Mouse (Mus musculus) heart, postnatal 25 days (tissue): ENCODE results near the gene Plekhg5. TPM values are rescaled to one million over a fixed set of nuclear protein-coding genes. Genes with fewer than 3 reads are reported as not detected.
"Not testable (repeated sequence)": the region's sequence is repeated elsewhere in the genome, so short reads cannot be mapped to it uniquely, and the experiment has no call there.

ENCODE experiments used
- DNase-seq: peaks from one replicate; pipeline ENCODE4 v3.0.0; 2022; ENCODE audit warnings: low spot score
- intact Hi-C: fragments of 180-260 bp; cut with DNase I; formaldehyde crosslinking; loops from one replicate; pipeline ENCODE4 v1.15.1; 2025
- total RNA-seq, 2 experiments: library from RNA; stranded (reverse); gene quantifications; 2 replicates each; pipeline ENCODE4 v1.2.3; 2021

The Plekhg5 gene
- total RNA-seq, result 10 to 100 TPM; 18.7 to 18.9 TPM

DNA sequence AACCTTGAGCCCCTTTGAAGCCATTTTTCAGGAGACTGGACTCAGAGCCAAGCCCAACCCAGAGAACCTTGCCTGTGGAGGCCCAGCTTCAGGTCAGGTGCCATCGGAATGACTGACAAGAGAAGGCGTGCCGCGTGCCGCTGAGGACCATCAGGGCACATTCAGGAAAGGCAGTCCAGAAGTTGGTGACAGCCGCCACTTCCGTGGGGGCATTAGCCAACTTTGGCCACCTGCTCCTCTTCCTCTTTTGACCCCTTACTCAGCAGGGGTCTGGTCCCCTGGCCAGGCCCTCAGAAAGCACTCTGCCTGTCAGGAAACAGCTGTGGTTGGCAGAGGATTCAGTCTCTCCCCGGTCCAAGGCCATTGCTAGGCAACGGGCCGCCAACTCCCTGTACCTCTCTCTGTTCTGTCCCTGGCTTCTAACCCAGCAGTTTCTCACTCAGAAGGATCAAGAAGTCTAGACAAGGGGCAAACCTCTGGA is at the start of gene Plekhg5:
Gene Plekhg5 (plus strand): TSS at position 378 of the 481 bp plus-strand sequence.
- peak; percentile 66 for DNase-seq
- intact Hi-C loops, result no loop called here

DNA sequence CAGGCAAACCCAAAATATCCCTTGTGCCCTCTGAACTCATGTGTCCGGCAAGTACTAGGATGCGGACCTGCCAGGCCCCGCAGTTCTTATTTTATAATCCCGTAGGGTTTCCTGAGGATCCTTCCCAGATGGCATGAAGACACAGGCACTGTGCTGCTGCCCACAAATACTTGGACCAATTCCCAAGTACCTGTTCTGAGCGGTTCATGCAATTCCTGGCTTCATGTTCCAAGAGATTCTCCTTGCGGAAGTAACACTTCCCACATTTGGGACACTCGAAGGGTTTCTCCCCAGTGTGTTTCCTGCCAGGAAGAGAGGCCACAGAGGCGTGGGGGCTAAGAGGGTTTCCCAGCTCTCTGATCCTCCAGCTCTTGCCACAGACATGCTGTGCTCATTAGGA is 49.8 kb upstream of the Plekhg5 start:
- no peak for DNase-seq
- intact Hi-C loops, result no loop called here

GRCm38 (mm10) chr4:152024525-152024924 is 47.8 kb upstream of the Plekhg5 start:
- intact Hi-C loops, result no loop called here
- DNase-seq, result no peak

DNA sequence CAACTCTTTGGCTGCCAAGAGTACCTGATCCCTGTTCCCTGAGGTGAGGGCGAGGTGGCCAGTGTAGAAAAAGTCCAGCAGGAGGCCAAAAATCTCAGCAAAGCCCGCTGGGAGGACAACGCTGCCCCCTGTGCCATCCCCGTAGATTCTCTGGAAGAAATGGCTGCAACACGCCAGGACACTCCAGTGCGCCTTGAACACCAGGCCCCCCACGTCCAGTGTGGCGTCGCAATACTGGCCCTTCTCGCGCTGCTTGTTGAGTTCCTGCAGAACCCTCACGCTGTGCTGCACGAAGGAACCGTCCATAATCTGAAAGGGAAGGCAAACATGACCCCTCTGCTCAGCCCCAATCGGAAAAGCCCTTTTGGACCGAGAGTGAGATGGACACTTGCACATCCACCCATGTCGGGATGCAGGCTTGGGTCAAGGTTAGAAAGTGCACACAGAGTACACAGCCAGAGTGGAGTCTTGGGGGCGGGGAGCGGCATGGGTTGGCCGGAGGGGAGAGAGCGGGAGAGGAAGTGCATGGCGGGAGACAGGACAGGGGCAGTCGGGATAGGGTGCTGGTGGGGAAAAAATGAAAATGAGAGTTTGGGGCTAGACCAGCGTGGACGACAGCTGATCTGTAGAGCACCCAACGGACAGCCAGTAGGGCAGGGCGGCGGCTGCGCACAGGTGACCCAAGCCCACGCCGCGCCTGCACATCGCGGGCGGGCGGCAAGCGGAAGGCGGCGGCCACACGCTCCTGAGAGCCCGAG is 45.4 kb upstream of the Plekhg5 start:
- no peak for DNase-seq
- intact Hi-C loops, result loop anchor here (1.0 to 2.0 kb wide), 2 partner anchors 16 to 40 kb away; no protein-coding TSS in a partner anchor

DNA sequence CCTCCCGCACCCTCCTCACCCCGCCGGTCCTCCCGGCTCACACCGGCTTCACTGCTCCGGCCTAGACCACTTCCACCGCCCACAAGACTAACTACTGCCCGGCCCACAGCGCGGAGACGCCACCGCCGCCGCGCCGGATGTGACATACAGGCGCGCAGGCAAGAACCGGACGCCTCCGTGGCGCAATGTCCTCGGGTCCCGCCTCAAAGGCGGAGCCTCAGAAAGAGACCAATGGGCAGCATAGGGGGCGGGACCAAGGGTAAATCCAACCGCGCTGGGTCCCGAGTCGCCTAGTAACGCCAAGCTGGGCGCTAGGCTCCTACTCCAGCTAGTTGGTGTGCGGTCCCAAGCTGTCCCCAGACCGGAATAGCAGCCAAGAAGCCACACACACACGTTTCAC is 44.8 kb upstream of the Plekhg5 start, which contains the start of gene Zbtb48:
Gene Zbtb48 (minus strand): TSS at position 148 of the 400 bp plus-strand sequence.
- intact Hi-C loops, result loop anchor here (2.0 kb wide), 1 partner anchor 41 kb away; no protein-coding TSS in a partner anchor
- peak; percentile 96 for DNase-seq

DNA sequence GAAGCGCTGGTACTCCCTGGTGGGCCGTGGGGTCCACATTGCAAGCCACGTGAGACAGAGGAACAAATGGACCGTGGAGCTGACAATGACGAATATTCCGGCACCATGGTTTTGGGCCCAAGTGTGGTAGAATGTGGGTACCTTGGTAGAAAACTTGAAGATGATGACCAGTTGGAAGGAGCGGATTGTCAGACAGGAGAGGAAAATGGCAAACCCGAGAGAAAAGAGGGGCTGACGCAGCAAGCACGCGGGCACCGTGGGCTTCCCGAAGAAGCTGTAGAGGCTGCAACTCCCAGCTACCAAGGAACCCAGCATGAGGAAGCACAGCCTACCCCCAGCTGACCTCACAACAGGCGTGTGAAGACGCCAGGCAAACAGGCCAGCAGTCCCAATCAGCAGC is 43.8 kb upstream of the Plekhg5 start:
- intact Hi-C loops, result no loop called here

DNA sequence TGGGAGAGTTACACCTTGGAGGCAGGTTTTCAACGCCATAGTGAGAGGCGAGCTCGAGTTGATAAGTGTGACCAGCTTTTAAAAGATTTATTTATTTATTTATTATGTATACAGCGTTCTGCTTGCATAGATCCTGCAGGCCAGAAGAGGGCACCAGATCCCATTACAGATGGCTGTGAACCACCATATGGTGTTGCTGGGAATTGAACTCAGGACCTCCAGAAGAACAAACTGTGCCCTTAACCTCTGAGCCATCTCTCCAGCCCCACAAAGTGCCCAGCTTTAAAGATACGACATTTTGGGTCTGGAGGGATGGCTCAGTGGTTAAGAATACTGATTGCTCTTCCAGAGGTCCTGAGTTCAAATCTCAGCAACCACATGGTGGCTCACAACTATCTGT is 43.2 kb upstream of the Plekhg5 start:
- no peak for DNase-seq
- intact Hi-C loops, result no loop called here

More for the DNA sequence above, 43.8 kb upstream of the Plekhg5 start:
- no peak for DNase-seq

GRCm38 (mm10) chr4:152029997-152030396 is 42.3 kb upstream of the Plekhg5 start:
- DNase-seq, result no peak
- intact Hi-C loops, result no loop called here

DNA sequence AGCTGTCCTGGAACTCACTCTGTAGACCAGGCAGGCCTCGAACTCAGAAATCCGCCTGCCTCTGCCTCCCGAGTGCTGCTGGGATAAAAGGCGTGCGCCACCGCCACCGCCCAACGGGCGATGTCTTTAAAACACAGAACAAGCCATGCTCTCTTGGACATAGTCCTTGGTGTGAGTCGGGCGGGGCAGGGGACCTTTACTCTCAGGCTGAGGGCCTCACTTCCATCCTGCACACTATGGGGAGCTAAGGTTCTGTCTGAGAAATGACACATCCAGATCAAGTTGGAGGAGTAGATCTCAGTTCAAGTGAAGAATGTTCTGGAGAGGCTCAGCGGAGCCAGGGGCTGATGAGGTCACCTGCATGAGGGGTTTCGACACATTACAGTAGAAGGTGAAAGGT is 39.4 kb upstream of the Plekhg5 start:
- no peak for DNase-seq
- intact Hi-C loops, result no loop called here

GRCm38 (mm10) chr4:152036464-152036863 is 35.8 kb upstream of the Plekhg5 start:
- DNase-seq, intact Hi-C loops: not testable (repeated sequence)

- DNase-seq, result no peak
- intact Hi-C loops, result loop anchor here (2.0 kb wide), 1 partner anchor 58 kb away; no protein-coding TSS in a partner anchor
Measured at GRCm38 (mm10) chr4:152038225-152038984, 33.9 kb upstream of the Plekhg5 start, which contains the start of gene Tas1r1. Gene Tas1r1, minus strand, starts transcription at chr4:152038568.

GRCm38 (mm10) chr4:152038985-152039830 is 33.1 kb upstream of the Plekhg5 start, which contains the start of gene Nol9:
Gene Nol9, plus strand, starts transcription at chr4:152039321.
- peak; percentile 86 for DNase-seq
- intact Hi-C loops, result loop anchor here (2.0 kb wide), 1 partner anchor 58 kb away; no protein-coding TSS in a partner anchor

DNA sequence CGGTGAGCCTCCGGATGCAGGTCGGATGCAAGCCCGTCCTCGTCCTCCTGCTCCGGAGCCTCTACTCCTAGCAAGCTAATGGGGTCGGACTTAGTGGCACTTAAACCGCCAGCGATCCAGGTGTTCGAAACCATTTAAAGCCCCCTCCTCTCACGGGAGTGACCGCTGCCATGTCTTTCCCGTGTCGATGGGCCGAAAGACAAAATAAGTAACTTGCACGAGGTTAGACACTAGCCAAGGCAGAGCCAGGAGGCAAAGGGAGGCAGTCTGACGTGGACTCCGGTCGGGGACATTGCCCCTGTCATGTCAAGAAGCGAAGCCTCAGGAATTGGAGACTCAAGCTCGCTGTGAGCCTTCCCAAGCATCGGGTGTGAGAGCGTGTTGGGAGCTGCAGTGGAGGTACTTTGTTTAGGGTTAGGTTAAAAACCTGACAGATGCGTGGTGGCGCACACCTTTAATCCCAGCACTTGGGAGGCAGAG is 32.4 kb upstream of the Plekhg5 start:
- no peak for DNase-seq
- intact Hi-C loops, result loop anchor here (2.0 to 5.0 kb wide), 3 partner anchors 47 to 59 kb away; no protein-coding TSS in a partner anchor

GRCm38 (mm10) chr4:152041924-152042641 is 30.2 kb upstream of the Plekhg5 start:
- intact Hi-C loops, result loop anchor here (2.0 to 5.0 kb wide), 2 partner anchors 45 to 55 kb away; no protein-coding TSS in a partner anchor
- DNase-seq, result no peak

DNA sequence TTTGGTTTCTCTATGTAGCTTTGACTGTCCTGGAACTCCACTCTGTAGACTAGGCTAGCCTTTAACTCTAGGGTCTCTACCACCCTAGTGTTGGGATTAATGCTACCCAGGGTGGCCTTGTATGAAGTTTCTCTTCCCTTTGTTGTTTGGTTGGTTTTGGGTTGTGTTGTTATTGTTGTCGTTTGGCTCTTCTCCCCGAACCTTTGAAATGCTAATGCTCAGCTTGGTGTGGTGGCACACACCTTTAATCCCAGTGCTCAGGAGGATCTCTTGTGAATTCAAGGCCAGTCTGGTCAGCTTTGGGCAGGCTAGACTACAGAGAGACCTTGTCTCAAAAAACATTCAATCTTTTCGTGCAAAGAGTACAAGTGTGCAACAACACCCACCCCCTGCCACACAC is 29.1 kb upstream of the Plekhg5 start:
- intact Hi-C loops, result loop anchor here (5.0 kb wide), 1 partner anchor 44 kb away; no protein-coding TSS in a partner anchor

GRCm38 (mm10) chr4:152044609-152045008 is 27.7 kb upstream of the Plekhg5 start:
- DNase-seq, result no peak
- intact Hi-C loops, result loop anchor here (5.0 kb wide), 1 partner anchor 43 kb away; no protein-coding TSS in a partner anchor

More for the DNA sequence above, 29.1 kb upstream of the Plekhg5 start:
- no peak for DNase-seq

- no peak for DNase-seq
- intact Hi-C loops, result no loop called here
Measured at GRCm38 (mm10) chr4:152062390-152063110, 9.7 kb upstream of the Plekhg5 start.

DNA sequence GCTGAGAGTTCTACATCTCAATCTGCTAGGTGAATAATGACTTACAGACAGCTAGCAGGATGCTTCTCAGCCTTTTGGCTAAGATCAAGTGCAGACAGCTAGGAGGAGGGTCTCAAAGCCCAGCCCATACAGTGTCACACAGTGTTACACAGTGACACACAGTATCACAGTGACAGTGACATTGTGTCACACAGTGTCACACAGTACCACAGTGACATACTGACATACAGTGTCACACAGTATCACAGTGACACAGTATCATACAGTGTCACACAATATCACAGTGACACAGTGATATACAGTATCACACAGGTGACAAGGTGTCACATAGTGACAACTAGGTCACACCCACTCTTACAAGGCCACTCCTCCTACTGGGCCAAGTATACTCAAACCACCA is 5.0 kb upstream of the Plekhg5 start:
- no peak for DNase-seq

More for the DNA sequence above, 5.0 kb upstream of the Plekhg5 start:
- intact Hi-C loops, result no loop called here
